Mouse (Mus musculus): ENCODE measurements around the gene Ptch1.

DNA sequence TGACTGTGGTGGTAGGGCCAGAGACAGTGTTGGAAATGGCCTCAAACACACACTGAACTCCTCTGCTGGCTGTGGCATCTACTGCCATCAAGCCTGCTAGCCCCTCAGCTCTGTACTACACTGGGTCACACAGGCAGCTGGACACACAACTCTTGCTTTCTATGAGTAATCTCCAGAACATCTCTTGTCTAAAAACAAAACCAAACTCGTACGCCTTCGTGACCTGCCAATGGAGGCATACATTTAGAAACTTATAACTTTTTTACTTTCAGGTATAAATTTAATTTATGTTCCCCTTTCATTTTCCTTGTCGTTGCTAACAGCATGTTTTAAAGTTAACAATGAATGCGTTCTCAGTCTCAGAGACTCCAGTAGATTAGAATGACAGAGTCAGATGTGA, 19.4 kb upstream of the Ptch1 start:
- TF ChIP-seq CTCF (IDR thresholded peaks at IDR 0.05; ENCODE audit: low read depth) (no peak), EP300 (IDR thresholded peaks at IDR 0.05; ENCODE audit: low read depth) (no peak)
